ENCODE assay signal across 13 mouse cellular contexts in the genomic region with DNA sequence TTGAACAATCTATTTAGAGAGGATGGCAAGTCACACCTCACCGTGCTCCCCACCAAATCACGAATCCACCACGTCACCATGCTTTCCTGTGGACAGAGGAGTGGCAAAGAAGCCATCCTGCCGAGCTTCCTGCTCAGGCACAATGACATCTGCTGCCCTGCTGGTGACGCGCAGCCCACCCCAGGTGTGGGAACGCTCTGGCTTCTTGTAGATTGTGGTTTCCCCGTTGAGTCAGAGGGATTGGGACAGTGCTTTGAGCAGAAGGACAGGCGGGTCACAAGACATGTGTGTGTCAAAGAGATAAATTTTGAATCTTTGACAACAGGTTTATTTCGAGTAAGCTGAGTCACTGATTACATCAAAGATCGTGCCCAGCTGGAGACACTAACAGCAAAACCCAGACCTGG.
DNase-seq lines count a peak whose midpoint lies in the region; ATAC-seq lines count a peak whose summit lies in the region.
"Had no signal": no experiment of that assay in that cellular context is flagged by ENCODE, and none has a peak within 500 bp of the region (broad histone marks: within the 10 kb centered on the region; RNA-seq: fewer than 3 reads in every experiment).

No protein-coding gene starts in this region.

- no peaks in the 10 kb centered on the region for H3K27me3 ChIP-seq in liver, embryonic 11.5 days (replicated peaks; ENCODE audit: control insufficient read depth, insufficient read depth, low read length)
- peaks cover 3% of the 10 kb centered on the region; the same call in 1 of the 2 replicates for H3K27me3 ChIP-seq in forebrain, embryonic 12.5 days

- H3K4me1 ChIP-seq in liver, embryonic 11.5 days (replicated peaks; ENCODE audit: control insufficient read depth, insufficient read depth, low read length) = peaks cover 10% of the 10 kb centered on the region
- H3K4me1 ChIP-seq in forebrain, embryonic 12.5 days = no peaks in the 10 kb centered on the region

- no peak overlapping the region for H3K27ac ChIP-seq in liver, embryonic 11.5 days (ENCODE audit: low read depth, low read length)
- H3K27ac ChIP-seq in forebrain, embryonic 12.5 days = no peak overlapping the region

- no peak; the same call in 1 of the 2 replicates for ATAC-seq in liver, embryonic 11.5 days (replicated peaks; ENCODE audit: low FRiP score)
- peak; percentile 86 for ATAC-seq in common myeloid progenitor, adult 5-6 weeks (replicated peaks; ENCODE audit: low read depth, poor library complexity, severe bottlenecking)
- ATAC-seq in forebrain, embryonic 12.5 days (ENCODE audit: low FRiP score) = no peak
- ATAC-seq: lung, postnatal 0 days had no signal

- no peak overlapping the region for H3K4me2 ChIP-seq in liver, embryonic 11.5 days
- H3K4me2 ChIP-seq in forebrain, embryonic 12.5 days = no peak overlapping the region

- WGBS in liver, embryonic 11.5 days = 36% methylated on average over 11 of the region's 11 CpGs
- 85% methylated on average over 11 of the region's 11 CpGs for WGBS in forebrain, embryonic 12.5 days

- peak; percentile 33 for DNase-seq in liver
- no peak for DNase-seq in liver, embryonic 11.5 days (ENCODE audit: low spot score)
- DNase-seq in monocyte, adult 2 months (ENCODE audit: low read depth in 1 of 2, low spot score in 2 of 2) = peak; percentile 72 to 79
- DNase-seq in thymus, postnatal 14 days = peak; percentile 81
- DNase-seq in right cerebral cortex, adult 2 months (ENCODE audit: low spot score in 2 of 2) = no peak
- no peak for DNase-seq in layer of hippocampus, postnatal 36 days
- DNase-seq: adrenal gland, adult 2 months; cerebellum, adult 8-10 months; heart, postnatal 14 days; kidney, adult 9 months had no signal

- no peak overlapping the region for H3K4me3 ChIP-seq in liver, embryonic 11.5 days (ENCODE audit: low read depth, low read length)
- H3K4me3 ChIP-seq in forebrain, embryonic 12.5 days (replicated peaks) = no peak overlapping the region

- no peaks in the 10 kb centered on the region for H3K36me3 ChIP-seq in liver, embryonic 11.5 days (ENCODE audit: control insufficient read depth, insufficient read depth, low read length)
- no peaks in the 10 kb centered on the region for H3K36me3 ChIP-seq in forebrain, embryonic 12.5 days (replicated peaks)

- H3K9me3 ChIP-seq in liver, embryonic 11.5 days (ENCODE audit: control insufficient read depth, low read length) = no peaks in the 10 kb centered on the region; the same call in 1 of the 2 replicates
- H3K9me3 ChIP-seq in forebrain, embryonic 12.5 days = no peaks in the 10 kb centered on the region

- H3K9ac ChIP-seq in liver, embryonic 11.5 days (ENCODE audit: low read depth, low read length) = no peak overlapping the region
- H3K9ac ChIP-seq in forebrain, embryonic 12.5 days = no peak overlapping the region

Comparison
In these comparisons a context has a peak if more than half of its experiments do, and no peak if none do; other contexts are left out.
1. DNase-seq: peak in liver (single experiment), monocyte, adult 2 months (2 of 2) and thymus, postnatal 14 days (single experiment); none in liver, embryonic 11.5 days (single experiment), right cerebral cortex, adult 2 months (0 of 2) and layer of hippocampus, postnatal 36 days (0 of 2).